ENCODE assay signal across 12 mouse cellular contexts in the genomic region with DNA sequence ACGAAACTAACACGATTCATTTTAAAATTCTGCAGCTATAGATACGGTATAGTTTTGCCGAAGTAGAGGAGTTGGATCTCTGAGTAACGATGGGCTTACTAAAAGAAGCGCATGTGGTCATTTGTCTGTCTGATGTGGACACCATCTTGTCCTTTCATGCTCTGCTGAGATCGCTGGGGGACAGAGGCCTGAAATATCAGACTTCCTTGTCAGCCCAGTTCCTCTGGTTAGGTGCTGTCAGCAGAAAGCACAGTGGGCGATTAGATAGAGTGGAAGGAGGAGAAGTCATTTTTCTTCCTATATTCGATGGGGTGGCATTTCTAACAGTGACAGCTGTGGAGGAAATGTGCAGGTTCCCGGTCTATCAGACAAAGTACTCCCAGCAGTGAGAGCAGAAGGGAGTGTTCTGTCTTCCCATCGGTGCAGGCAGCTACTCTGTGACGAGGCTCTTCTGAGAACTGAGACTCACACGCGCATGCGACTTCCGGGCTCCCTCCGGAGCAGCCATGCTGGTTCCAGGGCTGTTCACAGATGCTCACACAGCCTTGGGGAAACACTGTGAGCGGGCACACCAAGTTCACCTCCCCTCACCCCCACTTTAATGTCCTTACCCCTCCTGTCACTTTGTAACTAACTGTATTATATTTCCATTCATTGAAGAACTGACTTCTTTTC.
DNase-seq lines count a peak whose midpoint lies in the region; ATAC-seq lines count a peak whose summit lies in the region.
"Had no signal": no experiment of that assay in that cellular context is flagged by ENCODE, and none has a peak within 500 bp of the region (broad histone marks: within the 10 kb centered on the region; RNA-seq: fewer than 3 reads in every experiment).

No protein-coding gene starts in this region.

- H3K4me1 ChIP-seq in forebrain, embryonic 13.5 days, result no peaks in the 10 kb centered on the region
- H3K4me1 ChIP-seq in neural tube, embryonic 12.5 days, result no peaks in the 10 kb centered on the region

- intact Hi-C loops in heart, postnatal 10 days (cut with DNase I), result no loop called here

- peak; percentile 19 for DNase-seq in embryo, embryonic 10.5 days (ENCODE audit: low spot score)
- peak; percentile 10 for DNase-seq in layer of hippocampus, adult 9-11 months
- DNase-seq in kidney, postnatal 14 days, result no peak
- no peak for DNase-seq in heart, adult 9 months (ENCODE audit: low spot score in 2 of 2)
- DNase-seq in heart, postnatal 10 days, result no peak
- DNase-seq in thymus, postnatal 4 days, result no peak
- DNase-seq: adrenal gland, adult 8-10 months; cerebellum, adult 2 months had no signal

- no peak overlapping the region for H3K9ac ChIP-seq in forebrain, embryonic 13.5 days
- H3K9ac ChIP-seq in neural tube, embryonic 12.5 days, result no peak overlapping the region

- H3K4me2 ChIP-seq in forebrain, embryonic 13.5 days, result no peak overlapping the region
- no peak overlapping the region for H3K4me2 ChIP-seq in neural tube, embryonic 12.5 days (replicated peaks)
- H3K4me2 ChIP-seq: liver, embryonic 11.5 days had no signal

- H3K4me3 ChIP-seq in forebrain, embryonic 13.5 days, result no peak overlapping the region
- H3K4me3 ChIP-seq in neural tube, embryonic 12.5 days, result no peak overlapping the region

- H3K36me3 ChIP-seq in forebrain, embryonic 13.5 days (ENCODE audit: poor library complexity, severe bottlenecking), result no peaks in the 10 kb centered on the region
- no peaks in the 10 kb centered on the region for H3K36me3 ChIP-seq in neural tube, embryonic 12.5 days

- H3K27ac ChIP-seq in forebrain, embryonic 13.5 days, result no peak overlapping the region; the same call in 1 of the 2 replicates
- H3K27ac ChIP-seq in neural tube, embryonic 12.5 days, result no peak overlapping the region
- H3K27ac ChIP-seq: kidney, postnatal 0 days had no signal

- WGBS in forebrain, embryonic 13.5 days, result 77% methylated on average over 18 of the region's 18 CpGs
- WGBS in neural tube, embryonic 12.5 days, result 54% methylated on average over 18 of the region's 18 CpGs

- ATAC-seq in forebrain, embryonic 13.5 days, result peak; percentile 78
- peak; percentile 91 for ATAC-seq in neural tube, embryonic 12.5 days (ENCODE audit: low FRiP score, low read depth)

- H3K27me3 ChIP-seq in forebrain, embryonic 13.5 days, result no peaks in the 10 kb centered on the region
- no peaks in the 10 kb centered on the region for H3K27me3 ChIP-seq in neural tube, embryonic 12.5 days (replicated peaks)

- H3K9me3 ChIP-seq in forebrain, embryonic 13.5 days (replicated peaks), result no peaks in the 10 kb centered on the region
- no peaks in the 10 kb centered on the region for H3K9me3 ChIP-seq in neural tube, embryonic 12.5 days

Comparison
In these comparisons a context has a peak if more than half of its experiments do, and no peak if none do; other contexts are left out.
1. DNase-seq: peak in embryo, embryonic 10.5 days (single experiment) and layer of hippocampus, adult 9-11 months (single experiment); none in kidney, postnatal 14 days (single experiment), heart, adult 9 months (0 of 2), heart, postnatal 10 days (0 of 2) and thymus, postnatal 4 days (single experiment).